Mouse (Mus musculus) heart, adult 11 months (tissue): ENCODE results near the gene Pacrg.
A peak's percentile ranks its signal among the peaks of the same experiment; 100 is the strongest.

Experiments
- DNase-seq: peaks from one replicate; pipeline ENCODE4 v3.0.0; 2022

Pacrg gene

DNA sequence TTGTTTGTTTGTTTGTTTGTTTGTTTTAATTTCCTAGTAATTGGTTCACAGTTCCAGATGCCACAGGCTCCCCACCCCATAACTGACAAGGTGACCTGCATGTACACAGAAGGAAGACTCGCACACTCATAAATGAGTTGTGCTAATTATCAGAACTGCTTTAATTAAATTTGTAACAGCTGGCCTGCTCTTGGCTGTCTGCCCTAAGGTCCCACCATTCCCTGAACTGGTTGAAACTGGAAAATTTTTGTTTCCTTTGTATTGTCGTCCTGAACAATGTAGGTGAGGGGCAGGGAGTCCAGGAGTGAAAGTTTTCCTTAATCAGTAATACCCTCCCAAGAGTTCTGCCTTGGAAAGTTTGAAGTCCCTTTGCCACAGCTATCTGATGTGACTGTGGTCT is 219.5 kb downstream of the Pacrg start:
- DNase-seq = peak; percentile 2

- peak; percentile 61 for DNase-seq
Observed at GRCm38 (mm10) chr17:10619881-10620280, 220.2 kb downstream of the Pacrg start.

- DNase-seq = peak; percentile 27
Observed at GRCm38 (mm10) chr17:10617656-10618055, 222.5 kb downstream of the Pacrg start.

DNA sequence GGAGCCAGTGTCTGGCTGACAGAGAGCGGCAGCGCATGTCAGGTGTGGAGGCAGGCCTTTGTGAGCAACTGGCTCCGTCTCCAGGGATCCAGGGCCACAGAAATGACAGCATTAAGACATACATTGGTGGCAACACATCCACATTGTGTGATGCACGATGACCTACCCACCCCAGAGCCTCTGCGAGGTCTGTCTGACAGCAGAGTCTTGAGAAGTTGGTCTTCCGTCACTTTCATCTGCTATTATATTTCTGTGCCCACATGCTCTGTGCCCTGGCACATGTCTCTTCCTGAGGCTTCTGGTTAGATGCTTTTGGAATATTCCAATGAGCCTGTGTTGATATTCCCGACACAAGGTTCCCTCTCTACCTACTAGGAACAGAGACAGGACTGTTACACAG is 224.5 kb downstream of the Pacrg start:
- DNase-seq = peak; percentile 72

GRCm38 (mm10) chr17:10614696-10615095 is 225.4 kb downstream of the Pacrg start:
- peak; percentile 67 for DNase-seq

GRCm38 (mm10) chr17:10611626-10612025 is 228.5 kb downstream of the Pacrg start:
- DNase-seq = no peak

DNA sequence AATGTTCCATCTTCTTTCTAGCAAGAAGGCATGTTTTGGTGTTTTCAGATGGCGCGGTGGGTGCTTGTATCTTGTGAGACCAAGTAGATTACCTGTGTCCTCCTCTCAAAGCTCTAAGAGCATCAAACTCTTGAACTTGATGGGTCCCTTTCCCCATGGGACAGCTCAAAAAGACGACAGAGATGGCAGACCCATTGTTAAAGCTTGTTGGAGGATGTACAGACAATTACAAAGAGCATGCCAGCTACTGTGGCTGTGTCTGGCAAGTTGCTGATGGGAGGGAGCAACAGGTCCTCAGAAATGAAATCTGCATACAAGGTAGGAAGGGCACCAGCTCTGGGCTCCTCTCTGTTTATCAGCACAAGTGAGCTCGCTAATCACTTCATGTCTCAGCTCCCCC is 232.0 kb downstream of the Pacrg start:
- peak; percentile 68 for DNase-seq

GRCm38 (mm10) chr17:10606090-10606489 is 234.0 kb downstream of the Pacrg start:
- peak; percentile 18 for DNase-seq

DNA sequence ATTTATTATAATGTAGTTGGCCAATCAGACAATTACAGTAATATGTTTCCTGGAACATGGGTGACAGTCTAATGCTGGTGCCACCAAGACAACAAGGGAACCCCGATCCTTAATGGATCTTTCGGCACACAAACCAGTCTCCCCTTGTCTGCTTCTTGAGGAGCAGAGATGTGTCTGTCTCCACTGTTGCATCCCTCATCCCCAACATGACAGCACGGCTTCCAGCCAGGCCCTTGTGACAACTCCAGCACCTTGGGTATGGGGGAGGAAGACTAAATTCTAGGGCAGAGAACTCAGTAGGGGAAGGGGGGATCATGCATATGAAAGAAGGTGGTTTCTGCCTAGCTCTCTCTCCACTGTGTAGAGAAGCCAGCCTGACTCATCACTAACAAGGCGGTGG is 242.4 kb downstream of the Pacrg start:
- peak; percentile 51 for DNase-seq

DNA sequence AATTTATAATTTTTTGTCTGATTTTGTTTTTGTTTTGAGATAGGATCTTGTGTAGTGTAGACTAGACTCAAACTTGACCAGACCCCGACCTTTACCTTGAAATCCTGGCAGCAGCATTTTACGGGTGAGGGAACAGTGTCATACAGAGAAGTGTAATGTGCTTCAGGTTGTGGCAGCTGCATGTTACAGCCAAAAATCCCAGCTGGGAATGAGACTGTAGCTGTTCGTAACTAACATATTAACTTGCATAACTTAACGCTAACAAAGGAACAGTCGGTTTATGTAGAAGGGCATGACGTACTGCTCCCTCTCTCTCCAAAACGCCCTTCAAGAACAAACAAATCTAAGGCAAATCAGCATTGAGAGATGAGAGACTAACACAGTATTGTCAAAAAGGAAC is 250.5 kb downstream of the Pacrg start:
- peak; percentile 19 for DNase-seq

DNA sequence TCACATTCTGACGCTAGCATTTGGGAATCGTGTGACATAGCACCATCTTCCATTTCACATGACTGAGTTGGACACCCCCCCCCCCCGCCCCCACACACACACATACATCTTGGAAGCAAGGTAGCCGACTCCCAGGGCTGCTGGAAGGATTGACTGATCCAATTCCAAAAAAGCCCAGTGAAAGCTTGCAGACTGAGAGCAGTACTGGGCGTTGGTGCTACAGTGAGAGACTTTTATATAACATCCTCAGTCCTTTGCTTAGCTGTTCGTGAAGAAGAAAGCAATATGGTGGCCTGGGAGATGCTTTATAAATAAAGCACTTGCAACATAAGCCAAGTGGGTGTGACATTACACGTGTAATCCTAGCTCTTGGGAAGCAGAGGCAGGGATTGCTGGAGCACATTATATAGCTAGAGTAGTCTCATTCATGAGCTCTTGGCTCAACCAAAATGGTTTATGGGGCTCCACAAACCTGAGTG is 251.2 kb downstream of the Pacrg start:
- peak; percentile 48 for DNase-seq

GRCm38 (mm10) chr17:10583301-10583700 is 256.8 kb downstream of the Pacrg start:
- peak; percentile 22 for DNase-seq

DNA sequence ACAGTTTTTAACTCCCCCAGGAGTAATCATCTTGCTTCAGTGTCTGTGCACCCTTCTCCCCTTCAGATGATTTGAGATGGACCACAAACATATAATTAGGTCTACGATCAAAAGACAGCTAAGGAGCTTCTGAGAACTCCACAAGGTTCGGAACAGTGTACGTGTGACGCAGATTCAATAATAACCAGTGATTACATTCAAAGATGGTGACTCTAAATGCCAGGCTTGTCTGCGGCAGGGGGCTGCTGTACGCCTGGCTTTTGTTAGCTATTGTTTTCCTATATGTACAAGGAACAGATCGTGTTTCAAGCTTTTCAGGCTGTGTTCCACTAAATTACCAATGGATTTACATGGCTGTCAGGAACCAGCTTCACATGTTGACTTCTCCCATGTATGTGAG is 264.8 kb downstream of the Pacrg start:
- DNase-seq = peak; percentile 74

DNA sequence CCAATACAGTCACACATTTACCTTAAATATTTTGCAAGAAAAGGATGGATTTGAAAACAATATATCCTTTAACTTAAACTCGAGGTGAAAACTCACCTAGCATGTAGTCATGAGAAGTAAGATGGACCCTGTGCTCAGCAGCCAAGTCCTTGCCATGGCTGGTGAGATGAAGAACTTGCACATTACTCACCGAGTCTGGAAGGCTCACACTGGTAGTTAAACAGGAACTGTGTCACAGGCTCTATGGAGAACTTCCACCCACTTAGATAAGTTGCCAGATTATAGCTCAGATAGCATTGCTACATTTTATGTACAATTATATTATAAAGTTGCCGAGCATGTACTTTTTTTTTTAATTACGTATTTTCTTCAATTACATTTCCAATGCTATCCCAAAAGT is 267.7 kb downstream of the Pacrg start:
- DNase-seq = peak; percentile 46

GRCm38 (mm10) chr17:10569270-10569669 is 270.8 kb downstream of the Pacrg start:
- DNase-seq = peak; percentile 73

DNA sequence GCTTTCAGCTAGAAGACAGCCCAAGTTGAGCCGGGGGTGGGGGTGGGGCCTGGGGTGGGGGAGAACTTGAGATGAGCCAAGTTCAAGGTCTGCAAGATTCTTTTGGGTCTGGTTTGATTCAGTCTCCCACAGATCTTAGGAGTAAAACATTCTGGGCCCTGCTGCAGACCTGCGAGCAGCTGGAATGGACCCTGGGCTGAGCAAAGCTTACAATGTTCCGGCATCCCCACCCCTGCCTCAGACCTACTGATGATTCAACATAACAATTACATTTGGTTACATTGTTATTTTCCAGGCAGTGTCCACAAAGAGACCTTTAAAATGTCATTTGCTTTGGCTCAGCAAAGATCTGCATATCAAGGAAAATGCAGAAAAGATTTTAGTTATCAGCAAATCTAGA is 272.7 kb downstream of the Pacrg start:
- DNase-seq = no peak

DNA sequence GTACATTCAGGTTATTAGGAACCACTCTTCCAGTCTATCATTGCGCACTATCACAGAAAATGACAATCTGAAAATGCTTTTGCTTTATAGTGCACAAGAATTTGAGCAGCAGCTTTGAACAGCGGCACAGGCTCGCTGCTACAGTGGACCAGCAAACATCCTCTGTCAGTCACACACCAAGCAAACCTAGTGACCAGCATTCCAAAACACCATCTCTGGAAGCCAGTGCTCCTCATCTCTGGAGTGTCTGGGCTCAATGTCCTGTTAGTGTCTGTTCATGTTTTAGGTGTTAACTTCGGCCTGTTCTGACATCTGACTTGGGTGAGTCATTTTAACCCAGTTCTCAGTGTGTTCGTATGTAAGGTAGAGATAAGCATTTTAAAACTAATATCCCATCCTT is 275.9 kb downstream of the Pacrg start:
- DNase-seq = peak; percentile 56

- peak; percentile 67 for DNase-seq
Observed at GRCm38 (mm10) chr17:10562871-10563270, 277.2 kb downstream of the Pacrg start.

- DNase-seq = no peak
Observed at GRCm38 (mm10) chr17:10560053-10560452, 280.1 kb downstream of the Pacrg start.

DNA sequence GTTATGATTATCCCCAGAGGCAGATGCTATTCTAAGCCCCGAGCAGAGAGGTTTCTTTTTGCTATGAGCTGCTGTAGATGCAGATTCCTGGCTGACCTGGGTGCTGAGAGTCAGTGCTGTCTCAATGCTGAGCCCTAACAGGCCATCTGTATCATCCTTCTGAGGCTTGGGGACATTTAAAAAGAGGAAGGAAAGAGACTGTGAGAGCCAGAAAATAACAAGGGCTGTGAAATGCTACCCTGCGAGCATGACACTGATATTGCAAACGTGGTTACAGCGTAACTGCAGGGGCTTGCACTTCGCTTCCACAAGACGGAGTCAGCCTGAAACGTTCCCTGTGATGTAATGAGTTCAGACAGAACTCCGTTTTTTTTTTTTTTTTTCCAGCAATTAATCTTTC is 281.4 kb downstream of the Pacrg start:
- peak; percentile 74 for DNase-seq

DNA sequence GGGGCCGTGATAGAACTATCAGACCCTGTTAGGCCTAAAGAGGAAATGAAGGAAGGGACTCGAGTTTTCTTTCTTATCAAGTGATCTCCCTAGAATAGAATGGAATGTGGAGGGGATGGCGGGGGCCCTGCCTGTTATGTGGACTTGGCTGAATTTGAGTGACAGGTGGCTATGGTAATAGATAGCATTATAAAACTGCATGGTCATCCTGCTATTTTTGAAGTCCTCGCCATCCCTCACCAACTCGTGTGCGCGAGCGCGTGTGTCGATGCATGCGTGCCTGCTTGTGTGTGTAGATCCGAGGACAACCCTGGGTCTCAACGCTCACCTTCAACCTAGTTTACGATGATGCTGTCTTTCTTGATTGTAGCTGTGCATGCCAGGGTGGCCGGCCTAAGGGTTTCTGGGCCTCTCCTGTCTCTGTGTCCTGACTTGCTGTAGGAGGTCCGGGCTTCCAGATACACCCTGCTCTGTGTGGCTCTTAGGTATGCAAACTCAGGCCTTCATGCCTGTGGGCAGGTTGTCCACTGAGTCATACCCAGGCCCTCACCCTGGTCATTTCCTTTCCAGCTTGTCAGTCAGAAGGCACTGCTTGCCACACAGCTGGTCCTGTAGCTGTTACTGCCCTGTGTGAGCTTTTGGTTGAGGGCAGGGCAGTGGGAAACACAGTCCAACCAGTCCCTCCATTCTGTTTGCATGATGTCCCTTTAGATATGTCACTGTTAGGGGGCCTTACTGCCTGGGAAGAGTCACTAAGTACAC is 287.6 kb downstream of the Pacrg start:
- DNase-seq = peak; percentile 82

GRCm38 (mm10) chr17:10550781-10551520 is 289.2 kb downstream of the Pacrg start:
- peak; percentile 77 for DNase-seq

- peak; percentile 83 for DNase-seq
Observed at GRCm38 (mm10) chr17:10549825-10550224, 290.3 kb downstream of the Pacrg start.

- DNase-seq = peak; percentile 71
Observed at GRCm38 (mm10) chr17:10548969-10549368, 291.1 kb downstream of the Pacrg start.
